Mouse (Mus musculus) E14TG2a.4 (cell line): ENCODE data around the gene Prkg1.

Experiments
- H3K27me3 ChIP-seq: 2 replicates; pipeline ENCODE4 v1.6.1; 2014; ENCODE audit warnings: low read length, control low read depth; ENCODE audit not compliant: insufficient read depth
- H3K36me3 ChIP-seq: 2 replicates; pipeline ENCODE4 v1.6.1; 2014; ENCODE audit warnings: low read length, control low read depth; ENCODE audit not compliant: insufficient read depth
- H3K4me1 ChIP-seq: replicated peaks from 2 replicates; pipeline ENCODE4 v1.6.1; 2014; ENCODE audit warnings: low read depth, low read length, control low read depth
- H3K4me3 ChIP-seq: replicated peaks from 2 replicates; pipeline ENCODE4 v1.5.1; 2014; ENCODE audit warnings: mild to moderate bottlenecking, low read length
- H3K9me3 ChIP-seq: 2 replicates; pipeline ENCODE4 v1.6.1; 2014; ENCODE audit warnings: low read length, control low read depth
- CTCF ChIP-seq: conservative IDR thresholded peaks from 2 replicates; pipeline ENCODE4 v1.5.1; 2014; ENCODE audit warnings: low read length
- NANOG ChIP-seq: IDR thresholded peaks from 2 replicates; pipeline ENCODE4 v1.6.1; 2014; ENCODE audit warnings: borderline replicate concordance, low read length, mixed read lengths
- POU5F1 ChIP-seq: IDR thresholded peaks from 2 replicates; pipeline ENCODE4 v1.6.1; 2014; ENCODE audit warnings: low read length, borderline replicate concordance

The Prkg1 gene

DNA sequence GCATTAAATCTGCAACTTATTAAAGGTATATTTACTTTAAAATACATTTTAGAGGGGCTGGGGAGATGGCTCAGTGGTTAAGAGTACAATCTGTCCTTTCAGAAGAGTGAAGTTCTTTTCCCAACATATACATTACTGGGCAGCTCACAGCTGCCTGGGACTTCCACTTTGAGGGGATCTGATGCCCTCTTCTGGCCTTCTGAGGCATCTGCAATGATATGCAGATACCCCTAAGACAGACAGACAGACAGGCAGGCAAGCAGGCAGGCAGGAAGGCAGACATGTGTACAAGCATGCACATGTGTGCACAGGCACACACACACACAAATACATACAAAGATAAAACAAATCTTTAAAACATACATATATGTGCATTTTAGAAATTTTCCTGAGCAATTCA is 60.8 kb downstream of the Prkg1 start:
- Histone ChIP-seq H3K4me1 (no peaks in the 10 kb centered on the region), H3K9me3 (no peaks in the 10 kb centered on the region; the same call in 1 of the 2 replicates), H3K4me3 (no peak overlapping the region), H3K36me3 (no peaks in the 10 kb centered on the region), H3K27me3 (no peaks in the 10 kb centered on the region)
- TF ChIP-seq CTCF (peak; percentile 52), POU5F1 (no peak)

- TF ChIP-seq CTCF (no peak), POU5F1 (no peak), NANOG (no peak)
- Histone ChIP-seq H3K36me3 (no peaks in the 10 kb centered on the region), H3K4me1 (no peaks in the 10 kb centered on the region), H3K9me3 (no peaks in the 10 kb centered on the region), H3K4me3 (no peak overlapping the region), H3K27me3 (no peaks in the 10 kb centered on the region)
Measured at GRCm38 (mm10) chr19:31698916-31699315, 65.9 kb downstream of the Prkg1 start.

DNA sequence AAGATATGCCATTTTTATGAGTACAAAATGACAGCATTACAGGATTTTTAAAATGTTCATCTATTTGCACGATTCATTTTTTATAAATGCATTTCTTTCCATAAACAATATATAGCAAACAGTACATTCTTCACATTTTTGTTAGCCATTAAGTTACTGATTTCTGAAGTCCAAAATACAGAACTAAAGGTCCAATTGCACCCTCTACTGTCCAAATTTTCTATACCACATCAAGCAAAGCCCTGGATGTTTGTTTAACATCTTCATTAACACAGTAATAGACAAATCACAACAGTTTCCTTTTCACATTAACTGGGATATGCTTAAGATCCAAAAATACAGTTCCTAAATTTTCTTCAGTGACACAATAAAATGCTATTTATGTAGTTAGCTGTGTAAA is 84.0 kb downstream of the Prkg1 start:
- no peaks in the 10 kb centered on the region for H3K27me3 ChIP-seq
- H3K9me3 ChIP-seq: no peaks in the 10 kb centered on the region
- TF ChIP-seq NANOG: no peak
- TF ChIP-seq POU5F1: no peak
- no peak for TF ChIP-seq CTCF
- no peak overlapping the region for H3K4me3 ChIP-seq
- no peaks in the 10 kb centered on the region for H3K4me1 ChIP-seq
- H3K36me3 ChIP-seq: no peaks in the 10 kb centered on the region

DNA sequence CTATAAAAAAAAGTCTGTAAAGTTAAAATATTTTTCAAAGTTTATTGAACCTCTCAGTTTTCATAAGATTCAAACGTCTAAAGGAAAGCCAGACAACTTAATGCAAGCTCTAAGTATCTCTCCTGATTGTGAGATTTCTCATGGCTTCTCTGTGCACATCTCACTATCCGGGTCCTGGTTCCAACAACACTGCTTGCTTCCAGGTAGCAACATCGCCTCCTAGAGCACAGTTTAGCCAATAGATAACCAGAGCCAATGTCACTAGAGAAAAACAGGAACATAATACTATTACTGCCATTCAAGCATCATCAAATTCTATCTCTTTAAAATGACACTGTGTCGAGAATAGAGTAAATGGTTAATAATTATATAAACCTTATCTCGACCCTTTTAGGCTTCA is 86.5 kb downstream of the Prkg1 start:
- no peak overlapping the region for H3K4me3 ChIP-seq
- H3K9me3 ChIP-seq: no peaks in the 10 kb centered on the region
- no peaks in the 10 kb centered on the region for H3K36me3 ChIP-seq
- no peaks in the 10 kb centered on the region for H3K4me1 ChIP-seq
- TF ChIP-seq POU5F1 (no peak), CTCF (0 out of 2 replicates have a peak, but pooled peaks have one; percentile 12)
- no peaks in the 10 kb centered on the region for H3K27me3 ChIP-seq

GRCm38 (mm10) chr19:31671726-31672125 is 93.1 kb downstream of the Prkg1 start:
- Histone ChIP-seq H3K36me3 (no peaks in the 10 kb centered on the region), H3K27me3 (no peaks in the 10 kb centered on the region), H3K4me3 (no peak overlapping the region), H3K9me3 (no peaks in the 10 kb centered on the region), H3K4me1 (no peaks in the 10 kb centered on the region)
- no peak for TF ChIP-seq POU5F1
- TF ChIP-seq NANOG: no peak
- TF ChIP-seq CTCF: no peak

GRCm38 (mm10) chr19:31665007-31665406 is 99.8 kb downstream of the Prkg1 start:
- H3K36me3 ChIP-seq: no peaks in the 10 kb centered on the region
- H3K4me3 ChIP-seq: peak overlapping the region; percentile 81
- H3K27me3 ChIP-seq: peaks cover 51% of the 10 kb centered on the region
- no peaks in the 10 kb centered on the region for H3K9me3 ChIP-seq
- H3K4me1 ChIP-seq: peaks cover 6% of the 10 kb centered on the region
- TF ChIP-seq NANOG (no peak), CTCF (no peak), POU5F1 (no peak)

GRCm38 (mm10) chr19:31664159-31664991 is 100.5 kb downstream of the Prkg1 start:
- Histone ChIP-seq H3K36me3 (no peaks in the 10 kb centered on the region), H3K27me3 (peaks cover 52% of the 10 kb centered on the region), H3K9me3 (no peaks in the 10 kb centered on the region), H3K4me3 (peak overlapping the region; percentile 81), H3K4me1 (peaks cover 6% of the 10 kb centered on the region)
- TF ChIP-seq NANOG (no peak), CTCF (no peak), POU5F1 (no peak)

DNA sequence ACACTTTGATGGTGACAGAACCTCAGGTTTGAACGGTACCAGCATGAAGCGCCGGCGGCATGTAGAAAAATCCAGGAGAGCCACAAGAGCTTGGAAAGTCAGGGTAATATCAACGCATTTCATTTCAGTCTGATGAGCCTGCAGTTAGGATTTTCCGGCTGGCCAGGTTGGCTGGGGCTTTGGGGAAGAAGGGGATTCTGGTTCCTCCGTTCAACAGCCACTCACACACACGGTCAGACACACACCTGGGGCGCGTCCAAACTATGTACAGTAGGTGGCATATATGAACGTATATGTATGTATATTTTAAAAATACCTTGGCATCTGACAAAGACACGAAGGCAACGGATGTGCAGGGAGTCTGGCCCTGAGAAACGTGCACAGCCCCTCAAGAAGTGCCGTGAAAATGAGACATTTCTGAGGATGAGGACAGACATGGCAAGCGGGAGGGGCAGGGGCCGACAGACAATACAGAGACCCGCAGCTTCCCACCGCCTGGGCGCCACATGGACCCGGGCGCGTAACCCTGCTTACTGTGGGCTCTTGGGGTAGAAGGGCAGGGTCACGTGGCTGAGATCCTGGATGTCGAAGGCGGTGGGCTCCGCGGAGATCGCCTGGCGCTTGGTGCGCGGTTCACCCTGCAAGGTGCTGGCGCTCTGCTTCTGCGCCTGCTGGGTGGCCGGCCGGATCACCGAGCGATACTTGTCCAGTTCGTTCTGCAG is 101.2 kb downstream of the Prkg1 start:
- no peaks in the 10 kb centered on the region for H3K36me3 ChIP-seq
- H3K27me3 ChIP-seq: peaks cover 56% of the 10 kb centered on the region
- peak overlapping the region; percentile 81 for H3K4me3 ChIP-seq
- TF ChIP-seq CTCF (no peak), NANOG (no peak), POU5F1 (no peak)
- H3K4me1 ChIP-seq: peaks cover 6% of the 10 kb centered on the region
- no peaks in the 10 kb centered on the region for H3K9me3 ChIP-seq
